Mouse (Mus musculus): ENCODE measurements around the gene Setd2.

- TF ChIP-seq CTCF (IDR thresholded peaks at IDR 0.05; ENCODE audit: low read depth, low read length) (peak; percentile 71), POLR2A (IDR thresholded peaks at IDR 0.05; ENCODE audit: extremely low read depth, insufficient read depth, low read length) (no peak)
Observed at GRCm38 (mm10) chr9:110631191-110631590, 98.8 kb downstream of the Setd2 start.
